Comparison of ENCODE assay signal across 12 mouse cellular contexts in the genomic region with DNA sequence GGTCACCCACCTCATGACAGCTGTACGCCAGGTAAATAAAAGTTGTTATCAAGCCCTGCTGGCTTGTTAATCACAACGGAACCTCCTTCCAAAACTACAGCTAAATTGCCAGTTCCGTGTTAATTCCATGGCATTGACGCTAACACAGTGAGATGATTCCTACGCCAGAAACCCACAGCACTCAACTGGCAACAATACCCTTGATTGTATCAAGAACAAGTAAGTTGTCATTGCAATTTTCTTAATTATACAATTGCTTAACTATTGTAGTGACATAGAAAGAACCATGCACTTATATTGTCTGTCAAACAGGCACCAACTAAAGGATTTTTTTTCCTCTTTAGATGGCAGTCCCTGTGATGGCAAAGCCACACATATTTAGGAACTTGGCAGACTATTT.
"Had no signal": no experiment of that assay in that cellular context is flagged by ENCODE, and none has a peak within 500 bp of the region (broad histone marks: within the 10 kb centered on the region; RNA-seq: fewer than 3 reads in every experiment).

No protein-coding gene starts in this region.

- H3K4me2 ChIP-seq: liver, embryonic 13.5 days; midbrain, embryonic 11.5 days had no signal

- DNase-seq: kidney, adult 9 months; kidney, postnatal 14 days; kidney, postnatal 4 days; layer of hippocampus, postnatal 36 days; liver, embryonic 13.5 days; lung, adult 2 months; lung, postnatal 14 days; lung, postnatal 4 days; thymus, adult 18-20 months; thymus, postnatal 36 days had no signal

- H3K4me3 ChIP-seq: left cerebral cortex, adult 2 months; liver, embryonic 13.5 days had no signal

- H3K27ac ChIP-seq: left cerebral cortex, adult 2 months; liver, embryonic 13.5 days had no signal

- H3K36me3 ChIP-seq: liver, embryonic 13.5 days had no signal

- H3K9ac ChIP-seq: liver, embryonic 13.5 days had no signal

- H3K9me3 ChIP-seq: liver, embryonic 13.5 days had no signal
